Mouse (Mus musculus) hindbrain, embryonic 15.5 days (tissue): ENCODE measurements around the gene Gnptab. TPM values are rescaled to one million over a fixed set of nuclear protein-coding genes. Genes with fewer than 3 reads are reported as not detected.
"Not testable (repeated sequence)": the region's sequence is repeated elsewhere in the genome, so short reads cannot be mapped to it uniquely, and the experiment has no call there.

Source experiments
- ATAC-seq: fragments of 200-750 bp; cut with Nextera tagmentation; 2 replicates; pipeline ENCODE4 v1.8.0; 2017; ENCODE audit warnings: low read depth, moderate number of reproducible peaks, moderate TSS enrichment; ENCODE audit not compliant: low FRiP score
- H3K27ac ChIP-seq: fragments of 300-500 bp; sonication (generic); replicated peaks from 2 replicates; pipeline ENCODE4 v1.5.1; 2015; ENCODE audit warnings: mild to moderate bottlenecking, inconsistent platforms
- H3K27me3 ChIP-seq: fragments of 300-500 bp; sonication (generic); 2 replicates; pipeline ENCODE4 v1.6.1; 2015; ENCODE audit warnings: control low read depth, inconsistent platforms
- H3K36me3 ChIP-seq: fragments of 300-500 bp; sonication (generic); 2 replicates; pipeline ENCODE4 v1.6.1; 2015; ENCODE audit warnings: control low read depth, inconsistent platforms
- H3K4me1 ChIP-seq: fragments of 300-500 bp; sonication (generic); replicated peaks from 2 replicates; pipeline ENCODE4 v1.6.1; 2015; ENCODE audit warnings: control low read depth, inconsistent platforms
- H3K4me2 ChIP-seq: fragments of 300-500 bp; sonication (generic); 2 replicates; pipeline ENCODE4 v1.6.1; 2015; ENCODE audit warnings: moderate library complexity, mild to moderate bottlenecking, inconsistent platforms
- H3K4me3 ChIP-seq: fragments of 300-500 bp; sonication (generic); 2 replicates; pipeline ENCODE4 v1.5.1; 2015; ENCODE audit warnings: mild to moderate bottlenecking, inconsistent platforms
- H3K9ac ChIP-seq: fragments of 300-500 bp; sonication (generic); 2 replicates; pipeline ENCODE4 v1.6.1; 2015; ENCODE audit warnings: inconsistent platforms
- H3K9me3 ChIP-seq: fragments of 300-500 bp; sonication (generic); 2 replicates; pipeline ENCODE4 v1.6.1; 2016; ENCODE audit warnings: control low read depth, inconsistent platforms
- WGBS: fragments of 180-500 bp; shearing (Covaris S2); methylation state at CpG from one replicate; pipeline ENCODE4 v1.1.7; 2015; 5-methylcytosine and 5-hydroxymethylcytosine counted together
- polyA plus RNA-seq: library from polyadenylated mRNA; unstranded; fragments of >200 nt; fragmentation: Nextera tagmentation; extraction: Ambion mirVana; gene quantifications from 2 replicates; pipeline ENCODE4 v1.2.1, GENCODE M21; 2015

The Gnptab gene
- polyA plus RNA-seq, 1 experiment from 2014 or later = 24.0 TPM

GRCm38 (mm10) chr10:88426158-88426816 lies 47.4 kb downstream of the Gnptab start:
- ATAC-seq = peak; percentile 90
- Histone ChIP-seq H3K4me3 (no peak overlapping the region), H3K9ac (no peak overlapping the region), H3K27me3 (no peaks in the 10 kb centered on the region), H3K27ac (no peak overlapping the region), H3K9me3 (no peaks in the 10 kb centered on the region), H3K4me2 (no peak overlapping the region), H3K4me1 (no peaks in the 10 kb centered on the region), H3K36me3 (peaks cover 29% of the 10 kb centered on the region)
- WGBS = 98% methylated on average over 2 of the region's 2 CpGs

GRCm38 (mm10) chr10:88426896-88427295 lies 48.0 kb downstream of the Gnptab start:
- no peak overlapping the region for H3K9ac ChIP-seq
- 55% methylated on average over 5 of the region's 5 CpGs for WGBS

GRCm38 (mm10) chr10:88427998-88428397 lies 49.1 kb downstream of the Gnptab start:
- Histone ChIP-seq H3K4me2 (no peak overlapping the region), H3K9ac (no peak overlapping the region), H3K36me3 (peaks cover 26% of the 10 kb centered on the region), H3K9me3 (no peaks in the 10 kb centered on the region), H3K27me3 (no peaks in the 10 kb centered on the region), H3K4me3 (no peak overlapping the region), H3K4me1 (no peaks in the 10 kb centered on the region), H3K27ac (no peak overlapping the region)
- no peak for ATAC-seq
- WGBS = 91% methylated on average over 6 of the region's 6 CpGs

More at GRCm38 (mm10) chr10:88426896-88427295, 48.0 kb downstream of the Gnptab start:
- Histone ChIP-seq H3K27ac (no peak overlapping the region), H3K27me3 (no peaks in the 10 kb centered on the region), H3K4me1 (no peaks in the 10 kb centered on the region), H3K9me3 (no peaks in the 10 kb centered on the region), H3K4me2 (no peak overlapping the region), H3K4me3 (no peak overlapping the region), H3K36me3 (peaks cover 29% of the 10 kb centered on the region)
- no peak for ATAC-seq

- Histone ChIP-seq H3K27me3 (no peaks in the 10 kb centered on the region), H3K27ac (no peak overlapping the region), H3K4me3 (no peak overlapping the region), H3K4me2 (no peak overlapping the region), H3K4me1 (no peaks in the 10 kb centered on the region), H3K36me3 (peaks cover 55% of the 10 kb centered on the region), H3K9ac (no peak overlapping the region), H3K9me3 (no peaks in the 10 kb centered on the region)
- WGBS = 87% methylated on average over 6 of the region's 6 CpGs
- no peak for ATAC-seq
Measured at GRCm38 (mm10) chr10:88441224-88441623, 62.3 kb downstream of the Gnptab start.

- H3K4me3 ChIP-seq = no peak overlapping the region
- H3K36me3 ChIP-seq = peaks cover 7% of the 10 kb centered on the region
- no peaks in the 10 kb centered on the region for H3K9me3 ChIP-seq
- H3K4me2 ChIP-seq = no peak overlapping the region
- 0 out of 2 replicates have a peak overlapping the region, but pooled peaks have one; percentile 25 for H3K27ac ChIP-seq
- WGBS = 83% methylated on average over 2 of the region's 2 CpGs
- peak; percentile 71 for ATAC-seq
- H3K4me1 ChIP-seq = no peaks in the 10 kb centered on the region
- no peaks in the 10 kb centered on the region for H3K27me3 ChIP-seq
- H3K9ac ChIP-seq = no peak overlapping the region
Measured at GRCm38 (mm10) chr10:88451221-88451620, 72.3 kb downstream of the Gnptab start.

- 80% methylated on average over 6 of the region's 6 CpGs for WGBS
- no peak overlapping the region for H3K9ac ChIP-seq
- no peaks in the 10 kb centered on the region for H3K36me3 ChIP-seq
- no peak overlapping the region for H3K27ac ChIP-seq
- H3K4me2 ChIP-seq = no peak overlapping the region
- H3K27me3 ChIP-seq = no peaks in the 10 kb centered on the region
- no peaks in the 10 kb centered on the region for H3K4me1 ChIP-seq
- no peak for ATAC-seq
- no peak overlapping the region for H3K4me3 ChIP-seq
- no peaks in the 10 kb centered on the region for H3K9me3 ChIP-seq
Measured at GRCm38 (mm10) chr10:88451990-88452389, 73.1 kb downstream of the Gnptab start.

GRCm38 (mm10) chr10:88457816-88458215 lies 78.9 kb downstream of the Gnptab start:
- H3K27me3 ChIP-seq = no peaks in the 10 kb centered on the region
- H3K4me1 ChIP-seq = no peaks in the 10 kb centered on the region
- 51% methylated on average over 6 of the region's 6 CpGs for WGBS

GRCm38 (mm10) chr10:88459502-88459992 lies 80.6 kb downstream of the Gnptab start, which contains the start of gene Sycp3:
Gene Sycp3 (plus strand): TSS chr10:88459569.
- Histone ChIP-seq H3K4me2 (no peak within 1 kb of the TSS), H3K9ac (no peak within 1 kb of the TSS), H3K27ac (no peak within 1 kb of the TSS), H3K9me3 (no peaks in the 10 kb centered on the region), H3K4me3 (no peak within 1 kb of the TSS), H3K36me3 (no peaks in the 10 kb centered on the region), H3K4me1 (no peaks in the 10 kb centered on the region), H3K27me3 (no peaks in the 10 kb centered on the region)
- WGBS = 82% methylated on average over 33 of the region's 33 CpGs
- ATAC-seq = 0 out of 2 replicates have a peak, but pooled peaks have one; percentile 30

More at GRCm38 (mm10) chr10:88457816-88458215, 78.9 kb downstream of the Gnptab start:
- H3K9ac ChIP-seq = no peak overlapping the region
- H3K27ac ChIP-seq = no peak overlapping the region
- no peaks in the 10 kb centered on the region for H3K36me3 ChIP-seq
- ATAC-seq = no peak
- H3K4me2 ChIP-seq = no peak overlapping the region
- no peaks in the 10 kb centered on the region for H3K9me3 ChIP-seq
- no peak overlapping the region for H3K4me3 ChIP-seq

GRCm38 (mm10) chr10:88460122-88460820 lies 81.3 kb downstream of the Gnptab start:
- no peak overlapping the region for H3K4me2 ChIP-seq
- 77% methylated on average over 18 of the region's 18 CpGs for WGBS
- H3K4me1 ChIP-seq = no peaks in the 10 kb centered on the region

GRCm38 (mm10) chr10:88482866-88483265 lies 103.9 kb downstream of the Gnptab start:
- not testable (repeated sequence) for H3K27me3 ChIP-seq, H3K4me2 ChIP-seq, H3K9ac ChIP-seq, H3K36me3 ChIP-seq, H3K27ac ChIP-seq, ATAC-seq, H3K4me3 ChIP-seq, H3K9me3 ChIP-seq, H3K4me1 ChIP-seq
- WGBS = 91% methylated on average over 10 of the region's 10 CpGs

More at GRCm38 (mm10) chr10:88460122-88460820, 81.3 kb downstream of the Gnptab start:
- Histone ChIP-seq H3K27ac (no peak overlapping the region), H3K9me3 (no peaks in the 10 kb centered on the region), H3K4me3 (no peak overlapping the region), H3K9ac (no peak overlapping the region), H3K36me3 (no peaks in the 10 kb centered on the region), H3K27me3 (no peaks in the 10 kb centered on the region)
- ATAC-seq = no peak

GRCm38 (mm10) chr10:88488629-88489028 lies 109.7 kb downstream of the Gnptab start:
- no peaks in the 10 kb centered on the region; the same call in 1 of the 2 replicates for H3K36me3 ChIP-seq
- WGBS = 92% methylated on average over 5 of the region's 5 CpGs
- no peaks in the 10 kb centered on the region for H3K27me3 ChIP-seq
- H3K27ac ChIP-seq = no peak overlapping the region
- ATAC-seq = no peak
- no peak overlapping the region for H3K9ac ChIP-seq
- H3K9me3 ChIP-seq = no peaks in the 10 kb centered on the region
- no peak overlapping the region for H3K4me2 ChIP-seq
- no peak overlapping the region for H3K4me3 ChIP-seq
- H3K4me1 ChIP-seq = no peaks in the 10 kb centered on the region

- 72% methylated on average over 7 of the region's 7 CpGs for WGBS
- Histone ChIP-seq H3K4me3 (no peak overlapping the region), H3K4me2 (no peak overlapping the region), H3K9me3 (no peaks in the 10 kb centered on the region), H3K9ac (no peak overlapping the region), H3K27me3 (no peaks in the 10 kb centered on the region), H3K36me3 (no peaks in the 10 kb centered on the region), H3K27ac (no peak overlapping the region), H3K4me1 (no peaks in the 10 kb centered on the region)
- no peak for ATAC-seq
Measured at GRCm38 (mm10) chr10:88491632-88492031, 112.7 kb downstream of the Gnptab start.
